Mouse (Mus musculus) kidney, postnatal 4 days (tissue): ENCODE measurements around the gene Ccr7.

Experiments
- DNase-seq, 2 experiments: peaks; one replicate each; pipeline ENCODE4 v3.0.0; 2021; ENCODE audit warnings: mixed read lengths in 2 of 2

The Ccr7 gene

DNA sequence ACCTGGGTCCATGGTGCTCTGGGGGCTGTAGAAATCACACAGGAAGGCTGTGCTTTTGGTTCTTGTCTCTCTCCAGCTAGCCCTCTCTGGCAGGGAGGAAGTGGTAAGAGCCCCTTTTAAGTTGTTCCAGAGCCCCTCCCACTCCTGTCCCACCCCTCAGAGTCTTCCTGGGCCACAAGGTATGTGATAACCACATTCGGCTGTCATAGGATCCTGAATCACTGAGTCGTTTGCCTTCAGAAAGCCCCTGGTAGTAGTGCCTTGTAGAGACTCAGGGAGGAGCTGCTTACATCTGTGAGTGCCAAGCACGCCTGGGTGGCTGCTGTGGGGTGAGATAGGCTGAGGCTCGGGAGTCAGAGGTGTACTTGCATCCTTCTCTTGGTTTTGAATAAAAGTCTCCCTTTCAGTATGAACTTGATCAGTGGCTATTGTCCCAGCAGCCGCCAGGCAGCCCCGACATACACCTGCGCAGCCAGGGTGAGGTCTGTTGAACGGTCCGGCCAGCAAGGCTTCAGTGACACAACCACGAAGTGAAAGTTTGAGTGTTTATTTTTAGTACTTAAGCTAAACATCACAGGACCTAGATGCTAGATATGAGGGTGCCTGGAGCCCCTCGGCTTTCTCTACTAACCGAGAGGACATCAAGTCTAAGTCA lies at the start of gene Ccr7:
Gene Ccr7, minus strand, starts transcription at position 91 of the 655 bp plus-strand sequence.
- no peak for DNase-seq

DNA sequence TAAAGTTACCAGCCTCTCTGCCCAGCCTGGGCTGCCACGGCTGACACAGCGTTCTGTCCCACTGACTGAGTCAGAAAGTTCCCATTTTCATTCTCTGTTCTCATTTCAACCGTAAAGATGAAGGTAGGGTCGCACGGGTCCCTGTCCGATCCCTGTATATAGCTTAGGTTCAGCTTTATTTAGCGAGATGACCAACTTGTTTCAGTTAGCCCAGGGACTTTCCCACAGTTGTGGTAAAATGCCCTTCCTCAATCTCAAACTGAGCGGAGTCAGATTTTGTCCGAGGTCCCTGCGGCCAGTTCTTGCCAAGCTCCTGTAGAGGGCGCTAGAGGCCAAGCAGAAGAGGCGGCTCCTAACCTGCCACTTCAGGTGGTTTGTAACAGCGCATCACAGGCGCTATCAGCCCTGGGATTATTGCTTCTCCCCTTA lies 34.3 kb upstream of the Ccr7 start:
- peak; percentile 72 to 73 for DNase-seq

DNA sequence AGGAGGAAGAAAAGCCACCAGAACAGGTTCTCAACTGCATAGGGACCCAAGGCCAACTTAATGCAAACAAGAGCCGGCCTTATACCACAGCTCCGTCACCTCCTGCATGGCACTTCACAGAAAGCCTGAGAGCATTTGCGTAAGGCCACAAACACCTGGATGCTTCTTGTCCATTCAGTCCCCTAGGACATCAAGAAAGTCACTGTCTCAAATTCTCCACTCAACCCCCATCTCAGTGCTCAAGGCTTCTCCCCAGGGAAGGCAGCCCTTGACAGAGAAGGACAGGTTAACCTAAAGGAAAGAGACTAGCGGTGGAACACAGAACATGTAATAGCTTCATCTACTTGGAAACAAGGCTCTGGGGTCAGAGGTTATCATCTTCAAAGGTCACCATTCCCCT lies 32.5 kb upstream of the Ccr7 start:
- no peak for DNase-seq

- no peak for DNase-seq
These were observed 32.0 kb upstream of the Ccr7 start for GRCm38 (mm10) chr11:99186836-99187235.

- peak; percentile 13 to 18 for DNase-seq
These were observed 27.7 kb upstream of the Ccr7 start for GRCm38 (mm10) chr11:99182575-99182974.

DNA sequence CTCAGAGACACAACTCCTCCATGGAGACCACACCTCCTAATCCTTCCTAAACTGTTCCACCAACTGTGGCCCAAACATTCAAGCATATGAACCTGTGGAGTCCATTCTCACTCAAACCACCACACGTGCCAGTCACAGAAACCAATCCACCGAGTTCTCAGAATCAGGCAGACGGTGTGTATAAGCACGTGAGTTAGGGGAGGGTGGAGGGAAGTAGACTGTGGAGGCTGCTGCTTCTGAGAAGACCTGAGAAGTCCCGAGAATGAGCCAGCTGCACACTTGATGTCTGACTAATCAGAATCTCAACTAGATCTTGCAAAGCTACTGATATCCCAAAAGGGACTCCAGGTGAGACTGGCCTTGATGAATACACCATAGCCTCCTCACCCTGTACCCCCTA lies 25.2 kb upstream of the Ccr7 start:
- no peak for DNase-seq

DNA sequence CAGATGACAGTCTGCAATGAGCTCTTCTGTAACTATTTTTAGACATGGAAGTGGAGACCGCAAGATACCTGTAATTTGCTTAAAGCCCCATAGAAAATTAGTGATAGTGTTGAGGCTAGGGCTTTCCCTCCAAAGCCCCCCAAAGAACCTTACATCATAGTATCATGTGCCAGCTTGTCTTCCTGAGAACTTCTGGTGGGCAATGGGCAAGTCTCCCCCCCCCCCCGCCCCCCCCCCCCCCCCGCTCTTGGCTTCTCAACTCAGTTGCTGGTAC lies 23.0 kb upstream of the Ccr7 start:
- DNase-seq = no peak

DNA sequence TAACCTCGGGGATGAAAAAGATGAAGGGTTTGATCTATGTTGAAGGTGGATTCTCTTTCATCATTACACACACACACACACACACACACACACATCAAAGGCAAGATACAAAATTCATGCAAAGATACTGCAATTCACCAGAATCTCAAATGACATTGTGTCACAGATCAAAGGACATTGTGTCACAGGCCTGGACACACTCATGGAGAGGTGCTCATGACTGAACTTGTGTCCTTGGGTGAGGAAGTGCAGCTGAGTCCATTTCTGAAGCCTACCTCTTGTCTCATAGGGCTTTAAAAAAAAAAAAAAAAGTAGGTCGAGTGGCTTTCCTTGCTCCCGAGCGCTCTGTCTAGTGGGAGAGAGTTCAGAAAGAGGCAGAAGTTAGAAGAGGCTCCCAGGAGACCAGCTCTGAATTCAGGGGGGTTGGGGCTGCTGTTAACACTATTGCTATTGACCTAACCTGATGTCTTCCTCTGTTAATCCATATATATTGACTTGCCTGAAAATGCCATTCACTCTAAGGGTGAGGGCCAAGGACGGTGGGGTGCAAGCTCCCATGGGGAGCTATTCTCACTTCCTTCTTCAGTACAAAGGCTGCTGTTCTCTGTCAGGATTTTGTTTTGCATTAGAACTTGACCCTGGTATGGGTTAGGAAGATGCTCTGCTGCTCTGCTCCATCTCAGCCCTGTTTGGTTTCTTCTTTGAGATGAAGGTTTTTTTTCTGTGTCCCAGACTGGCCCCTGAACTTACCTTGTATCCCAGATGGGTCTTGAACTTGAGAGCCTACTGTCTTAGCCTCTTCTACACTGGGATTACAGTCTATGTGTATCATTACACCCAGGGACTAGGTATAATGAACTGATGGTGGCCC lies 22.4 kb upstream of the Ccr7 start:
- no peak for DNase-seq

DNA sequence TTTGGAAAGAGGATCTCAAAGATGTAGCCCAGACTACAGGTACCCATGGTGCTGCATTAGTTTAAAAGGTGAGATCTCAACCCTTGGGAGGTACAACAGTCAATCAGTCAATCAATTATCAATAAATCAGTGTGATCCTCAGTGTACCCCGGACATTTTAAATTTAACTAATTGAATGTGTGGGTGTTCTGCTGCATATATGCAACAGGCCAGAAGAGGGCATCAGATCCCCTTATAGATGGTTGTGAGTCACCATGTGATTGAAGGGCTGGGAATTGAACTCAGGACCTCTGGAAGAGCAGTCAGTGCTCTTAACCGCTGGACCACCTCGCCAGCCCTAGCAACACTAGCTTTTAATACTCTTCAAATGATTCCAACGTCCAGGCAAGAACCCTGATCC lies 17.1 kb upstream of the Ccr7 start:
- no peak for DNase-seq

- DNase-seq = no peak
These were observed 16.6 kb upstream of the Ccr7 start for GRCm38 (mm10) chr11:99171442-99171841.

DNA sequence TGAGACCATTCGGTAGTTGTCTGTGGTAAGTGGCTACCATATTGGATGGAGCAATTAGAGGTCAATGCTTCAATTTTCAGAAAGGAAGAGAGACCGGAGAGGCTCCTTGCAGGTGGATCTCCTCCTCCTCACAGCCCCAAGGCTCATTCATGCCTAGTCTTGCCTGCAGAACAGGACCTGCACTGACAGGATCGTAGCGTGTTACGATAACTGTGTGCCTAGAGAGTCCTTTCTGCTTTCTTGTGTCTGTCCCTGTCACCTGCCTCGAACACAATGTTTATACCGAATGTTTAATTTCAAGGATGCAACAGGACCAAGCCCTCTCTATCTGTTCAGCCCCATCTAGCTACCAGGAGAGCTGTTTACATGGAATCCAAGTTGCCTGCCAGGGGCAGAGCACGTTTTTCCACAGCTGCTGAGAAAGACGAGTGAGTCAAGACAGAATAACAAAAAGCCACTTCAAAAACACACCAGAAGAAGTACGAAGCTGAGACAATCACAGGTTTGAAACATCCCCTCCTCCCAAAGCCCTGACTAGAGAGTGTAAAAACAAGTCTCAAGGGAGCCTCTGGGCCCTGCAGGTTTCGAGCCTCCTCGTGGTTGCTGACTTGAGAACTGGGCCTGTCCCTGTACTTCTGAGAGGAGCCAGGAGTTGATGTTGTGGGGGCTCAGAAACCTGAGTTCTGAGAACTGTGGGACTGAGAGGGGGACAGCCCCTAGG lies 15.8 kb upstream of the Ccr7 start:
- no peak for DNase-seq

GRCm38 (mm10) chr11:99170005-99170404 lies 15.1 kb upstream of the Ccr7 start:
- no peak for DNase-seq

DNA sequence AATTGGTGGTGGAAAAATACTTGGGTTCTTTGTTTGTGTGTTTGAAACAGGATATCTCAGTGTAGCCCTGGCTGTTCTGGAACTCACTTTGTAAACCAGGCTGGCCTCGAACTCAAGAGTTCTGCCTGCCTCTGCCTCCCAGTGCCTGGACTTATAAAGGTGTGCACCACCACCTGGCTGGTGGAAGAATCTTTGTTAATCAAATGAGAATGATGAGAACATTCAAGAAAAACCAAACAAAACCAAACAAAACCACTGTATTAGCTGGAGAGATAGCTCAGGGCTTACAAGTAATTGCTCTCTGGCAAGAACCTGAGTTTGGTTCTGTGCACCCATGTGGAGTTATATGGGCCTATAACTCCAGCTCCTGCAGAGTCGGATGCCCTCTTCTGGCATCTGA lies 14.6 kb upstream of the Ccr7 start:
- DNase-seq = no peak

DNA sequence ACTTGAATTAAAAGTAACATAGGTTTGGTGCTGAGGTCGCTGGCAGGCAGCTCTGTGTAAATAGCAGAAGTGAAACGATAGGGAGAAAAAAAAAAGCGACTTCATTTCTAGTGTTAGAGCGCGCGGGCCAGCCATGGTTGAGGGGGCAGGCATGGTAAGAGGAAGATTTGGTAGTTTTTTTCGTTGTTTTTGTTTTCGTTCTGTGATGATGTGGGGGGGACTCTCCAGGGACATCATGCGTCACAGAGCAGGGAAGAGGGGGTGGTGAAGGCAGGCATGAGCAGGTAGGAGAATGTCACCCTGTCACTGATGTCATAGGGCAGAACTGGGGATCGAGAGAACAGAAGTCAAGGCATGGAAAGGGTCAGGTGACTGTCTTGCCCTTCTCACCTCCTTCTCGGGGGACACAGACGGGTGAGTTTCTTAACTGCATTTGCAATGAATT lies 13.2 kb upstream of the Ccr7 start:
- no peak for DNase-seq

DNA sequence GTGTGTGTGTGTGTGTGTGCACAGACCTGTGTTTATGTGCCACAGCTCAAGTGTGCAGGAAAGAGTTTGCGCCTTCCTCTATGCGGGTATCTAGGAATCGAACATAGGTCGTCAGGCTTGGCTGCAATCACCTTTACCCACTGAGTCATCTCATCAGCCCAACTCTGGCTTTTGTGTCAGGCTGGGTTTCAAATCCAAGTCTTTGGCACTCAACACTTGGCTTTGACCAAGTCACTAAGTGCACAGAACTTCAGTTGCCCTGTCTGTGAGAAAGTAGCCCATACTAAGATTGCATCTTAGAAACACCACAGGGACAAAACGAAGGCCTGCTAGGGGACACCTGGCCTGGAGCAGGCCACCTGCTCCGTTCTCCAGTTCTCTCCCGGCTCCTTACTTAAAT lies 12.7 kb upstream of the Ccr7 start:
- no peak for DNase-seq

- no peak for DNase-seq
These were observed 11.4 kb upstream of the Ccr7 start for GRCm38 (mm10) chr11:99166241-99166640.

GRCm38 (mm10) chr11:99165031-99165752 lies 10.3 kb upstream of the Ccr7 start:
- no peak for DNase-seq

GRCm38 (mm10) chr11:99162972-99163686 lies 8.3 kb upstream of the Ccr7 start:
- DNase-seq = peak in 1 of 2 experiments; percentile 9

- no peak for DNase-seq
These were observed 6.8 kb upstream of the Ccr7 start for GRCm38 (mm10) chr11:99161648-99162047.

DNA sequence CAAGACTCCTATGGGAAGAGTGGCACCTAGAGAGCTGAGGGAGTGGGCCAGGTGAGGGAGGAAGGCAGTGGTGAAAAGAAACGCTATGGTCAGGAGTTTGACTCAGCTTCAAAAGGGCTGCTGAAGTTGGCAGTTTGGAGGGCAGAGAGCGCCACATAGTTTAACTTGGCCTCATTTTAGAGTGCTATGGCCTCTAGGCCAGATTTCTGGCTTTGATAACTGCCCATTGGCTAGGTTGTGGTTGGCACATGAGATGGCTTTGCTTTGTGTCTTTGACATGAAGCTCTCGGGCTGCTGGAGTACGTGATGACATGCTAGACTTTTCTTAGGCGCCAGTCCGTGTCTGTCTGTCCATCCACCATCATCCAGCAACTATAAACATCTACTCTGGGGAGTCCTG lies 5.4 kb upstream of the Ccr7 start:
- DNase-seq = no peak

DNA sequence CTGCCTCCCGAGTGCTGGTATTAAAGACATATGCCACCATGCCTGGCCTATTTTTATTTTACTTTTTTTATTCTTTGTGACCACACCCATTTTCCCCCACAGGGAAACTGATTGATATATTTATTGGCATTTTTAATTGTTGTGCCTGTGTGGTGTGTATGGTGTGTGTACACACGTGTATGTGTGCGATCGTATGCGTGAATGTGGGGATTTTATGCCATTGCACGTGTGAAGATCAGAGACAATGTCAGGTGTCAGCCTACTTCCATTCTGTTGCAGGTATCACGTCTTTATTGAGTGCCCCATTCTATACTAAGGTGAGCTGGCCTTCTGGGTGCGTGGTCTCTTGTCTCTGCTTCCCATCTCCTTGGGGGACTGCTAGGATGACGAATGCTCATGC lies 940 bp upstream of the Ccr7 start:
- no peak for DNase-seq
